Mouse (Mus musculus): ENCODE results near the gene Dst.

DNA sequence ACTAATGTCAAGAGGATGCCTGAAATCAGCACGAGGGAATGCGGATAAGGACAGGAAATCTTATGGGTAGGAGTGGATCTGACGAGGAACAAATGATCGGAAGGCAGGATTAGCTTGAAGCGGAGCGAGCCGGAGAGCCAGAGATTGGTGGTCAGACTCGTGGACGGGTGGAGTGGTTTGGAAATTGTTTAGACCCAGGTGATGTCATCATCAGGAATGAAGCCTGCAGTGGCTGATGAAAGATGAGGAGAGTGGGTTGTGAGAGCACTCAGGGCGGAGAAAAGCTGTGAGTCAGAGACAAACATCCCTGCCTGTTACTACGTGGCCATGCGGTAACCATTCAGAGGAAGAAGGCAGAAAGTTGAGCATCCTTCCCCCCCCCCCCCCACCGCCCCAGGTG is 81.6 kb downstream of the Dst start:
- TF ChIP-seq JUND (conservative IDR thresholded peaks at IDR 0.05; ENCODE audit: low read depth, low read length) (no peak), MAX (IDR thresholded peaks at IDR 0.05; ENCODE audit: low read length) (no peak), CTCF (conservative IDR thresholded peaks at IDR 0.05 in 1 of 2, IDR thresholded peaks at IDR 0.05 in 1 of 2; ENCODE audit: low read depth in 2 of 2, low read length in 2 of 2) (no peak), CHD1 (IDR thresholded peaks at IDR 0.05; ENCODE audit: low read depth, low read length) (no peak)
